Mouse (Mus musculus) heart, postnatal 0 days (tissue): ENCODE measurements around the gene Fam163a.

Source experiments
- CTCF ChIP-seq: IDR thresholded peaks from 2 replicates; pipeline ENCODE4 v1.5.1; 2016; ENCODE audit warnings: antibody characterized with exemption, control low read depth, low read depth
- EP300 ChIP-seq: IDR thresholded peaks from 2 replicates; pipeline ENCODE4 v1.6.1; 2016; ENCODE audit warnings: antibody characterized with exemption, low read depth

DNA sequence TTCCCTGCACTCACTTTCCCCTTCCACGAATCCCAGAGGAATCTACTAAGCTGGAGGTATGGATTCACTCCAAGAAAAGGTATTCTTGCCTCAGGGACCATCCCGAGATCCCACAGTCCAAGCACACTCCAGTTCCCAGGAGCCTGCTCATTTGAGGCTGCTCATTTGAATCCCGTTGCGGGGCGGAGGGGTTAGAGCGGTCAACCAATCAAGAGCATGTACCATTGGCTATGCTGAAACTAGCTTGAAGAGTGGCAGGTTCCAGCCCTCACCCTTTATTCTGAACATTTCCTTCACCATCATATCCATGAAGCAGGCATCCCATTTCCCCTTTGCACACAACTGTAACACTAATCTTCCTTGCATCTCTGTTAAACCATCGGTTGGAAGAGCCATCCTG is 92.7 kb downstream of the Fam163a start:
- TF ChIP-seq EP300 (no peak), CTCF (no peak)
